Mouse (Mus musculus): Measurements from ENCODE around the gene Ltb4r2. TPM values are rescaled to one million over a fixed set of nuclear protein-coding genes. Genes with fewer than 3 reads are reported as not detected.
A peak's percentile ranks its signal among the peaks of the same experiment; 100 is the strongest.
"Not testable (repeated sequence)": the region's sequence is repeated elsewhere in the genome, so short reads cannot be mapped to it uniquely, and the experiment has no call there.

The Ltb4r2 gene
- polyA plus RNA-seq, 1 experiment from 2014 or later: 0.36 TPM

DNA sequence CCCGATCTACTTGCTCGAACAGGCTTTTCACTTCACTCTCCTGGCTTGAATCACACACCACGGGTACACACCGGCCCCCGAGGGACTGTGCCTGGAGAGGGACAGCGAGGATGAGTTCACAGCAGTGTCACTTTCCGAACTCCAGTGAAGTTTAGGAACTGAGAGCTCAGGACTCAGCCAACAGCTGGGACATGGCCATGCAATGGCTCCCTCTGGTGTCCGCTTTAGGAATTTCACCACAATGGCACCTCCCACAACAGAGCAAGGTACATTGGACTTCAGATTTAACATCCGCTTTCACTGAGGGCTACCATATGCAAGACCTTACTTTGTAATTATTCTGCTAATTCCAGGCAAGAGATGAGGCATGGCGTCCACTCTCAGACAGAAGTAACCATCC lies 17.5 kb upstream of the Ltb4r2 start:
- Histone ChIP-seq H3K27ac (no peak overlapping the region), H3K4me1 (peaks cover 31% of the 10 kb centered on the region), H3K36me3 (peaks cover 46% of the 10 kb centered on the region), H3K4me2 (replicated peaks) (peak overlapping the region; percentile 99), H3K9ac (peak overlapping the region; percentile 54), H3K27me3 (no peaks in the 10 kb centered on the region), H3K9me3 (no peaks in the 10 kb centered on the region), H3K4me3 (peak overlapping the region; percentile 19)
- WGBS: 16% methylated on average over 10 of the region's 10 CpGs
- ATAC-seq (ENCODE audit: low FRiP score, low read depth): peak; percentile 80

DNA sequence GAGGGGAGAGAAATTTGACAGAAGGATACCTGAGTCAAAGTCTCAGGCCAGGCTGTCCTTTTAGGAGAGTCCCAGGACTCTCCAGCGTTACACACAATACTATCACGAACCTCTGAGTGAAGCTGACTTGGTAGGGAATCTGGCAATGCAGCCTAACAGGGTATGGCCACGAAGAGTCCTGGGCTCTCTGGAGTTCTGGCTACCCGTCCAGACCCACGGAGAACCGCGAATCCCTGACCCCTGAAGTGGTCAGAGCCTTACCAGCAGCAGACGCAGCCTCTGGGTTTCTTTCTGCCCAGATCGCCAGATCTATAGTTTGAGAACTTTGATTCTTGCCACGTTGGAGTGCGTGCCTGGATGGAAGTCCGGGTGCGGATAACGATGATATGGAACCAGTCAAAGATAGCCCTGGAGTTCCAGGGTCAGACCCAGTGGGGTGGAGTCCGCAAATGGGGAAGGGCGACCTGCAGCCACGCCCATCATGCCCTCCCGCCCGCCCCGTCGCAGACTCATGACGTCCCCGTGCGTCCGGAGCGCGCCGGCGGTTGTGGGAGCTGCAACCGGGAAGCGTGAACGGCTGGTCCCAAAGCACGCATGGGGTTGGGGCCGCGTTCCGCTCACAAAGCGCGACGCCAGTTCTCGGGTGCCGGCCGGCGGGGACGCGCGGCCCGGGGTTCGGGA lies 15.9 kb upstream of the Ltb4r2 start, which contains the start of the genes Dhrs1 and Nop9:
Gene Dhrs1 (minus strand): TSS at position 511 of the 681 bp plus-strand sequence.
Gene Nop9 (plus strand): TSS at position 514 of the 681 bp plus-strand sequence.
- H3K4me3 ChIP-seq: peak within 1 kb of the TSS; percentile 89
- H3K4me2 ChIP-seq (replicated peaks): peak within 1 kb of the TSS; percentile 99
- WGBS: 1% methylated on average over 48 of the region's 48 CpGs
- H3K9me3 ChIP-seq: no peaks in the 10 kb centered on the region
- H3K36me3 ChIP-seq: peaks cover 43% of the 10 kb centered on the region
- peak; percentile 86 for ATAC-seq (ENCODE audit: low FRiP score, low read depth)
- peak within 1 kb of the TSS; percentile 90 for H3K9ac ChIP-seq
- no peaks in the 10 kb centered on the region for H3K27me3 ChIP-seq
- peaks cover 31% of the 10 kb centered on the region for H3K4me1 ChIP-seq
- H3K27ac ChIP-seq: no peak within 1 kb of the TSS

DNA sequence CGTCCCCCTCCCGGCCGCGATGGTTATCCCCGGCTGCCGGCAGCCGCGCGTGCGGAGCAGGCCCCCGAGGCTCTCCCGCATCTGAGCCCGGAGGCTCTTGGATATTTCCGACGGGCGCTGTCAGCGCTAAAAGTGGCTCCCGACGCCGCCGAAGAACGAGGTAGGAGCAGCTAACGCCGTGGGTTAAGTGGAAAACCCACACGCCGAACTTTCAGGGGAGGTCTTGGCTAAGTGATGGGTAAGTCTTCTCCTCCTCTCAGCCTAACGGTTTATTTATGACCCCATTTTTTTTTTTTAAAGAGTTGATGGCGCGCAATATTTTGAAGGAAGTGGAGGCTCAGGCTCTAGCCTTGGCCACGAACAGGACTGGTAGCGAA lies 15.4 kb upstream of the Ltb4r2 start:
- Histone ChIP-seq H3K4me3 (peak overlapping the region; percentile 89), H3K9ac (peak overlapping the region; percentile 90), H3K9me3 (no peaks in the 10 kb centered on the region), H3K27me3 (no peaks in the 10 kb centered on the region), H3K4me2 (replicated peaks) (peak overlapping the region; percentile 99), H3K36me3 (peaks cover 43% of the 10 kb centered on the region), H3K27ac (no peak overlapping the region), H3K4me1 (peaks cover 31% of the 10 kb centered on the region)
- WGBS: under 1% methylated on average over 31 of the region's 31 CpGs
- no peak; the same call in 1 of the 2 replicates for ATAC-seq (ENCODE audit: low FRiP score, low read depth)

DNA sequence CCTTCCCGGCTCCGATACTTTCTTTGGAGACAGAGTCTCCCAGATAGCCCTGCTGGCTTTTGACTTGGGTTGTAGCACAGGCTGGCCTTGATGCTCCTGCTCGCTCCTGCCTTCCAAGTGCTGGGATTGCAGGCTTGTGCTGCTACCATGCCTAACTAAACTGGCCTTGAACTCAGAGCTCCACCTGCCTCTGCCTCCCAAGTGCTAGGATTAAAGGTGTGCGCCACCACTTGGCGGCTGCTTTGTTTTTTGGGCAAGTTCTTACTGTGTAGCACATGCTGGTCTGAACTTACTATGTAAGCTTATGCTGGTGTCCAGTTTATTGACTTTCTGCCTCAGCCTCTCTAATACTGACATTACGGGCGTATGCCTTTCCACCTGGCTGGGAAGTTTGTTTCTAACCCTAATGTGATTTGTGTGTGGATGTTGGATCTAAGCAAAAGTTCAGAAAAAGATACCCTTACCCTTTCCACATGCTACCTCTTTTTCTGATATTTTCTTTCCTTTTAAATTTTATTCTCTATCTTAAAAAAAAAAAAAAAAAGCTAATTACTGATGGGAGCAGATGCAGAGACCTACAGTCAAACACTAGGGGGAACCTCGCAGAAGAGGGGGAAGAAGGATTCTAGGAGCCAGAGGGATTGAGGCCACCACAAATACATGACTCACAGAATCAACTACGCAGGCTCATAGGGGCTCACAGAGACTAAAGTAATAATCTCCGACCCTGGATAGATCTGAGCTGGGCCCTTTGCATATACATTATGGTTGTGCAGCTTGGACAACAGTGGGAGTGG lies 14.0 kb upstream of the Ltb4r2 start:
- H3K27ac ChIP-seq: no peak overlapping the region
- H3K27me3 ChIP-seq: no peaks in the 10 kb centered on the region
- peaks cover 45% of the 10 kb centered on the region for H3K36me3 ChIP-seq
- WGBS: 86% methylated on average over 10 of the region's 10 CpGs
- H3K4me3 ChIP-seq: peak overlapping the region; percentile 89
- no peaks in the 10 kb centered on the region for H3K9me3 ChIP-seq
- ATAC-seq (ENCODE audit: low FRiP score, low read depth): no peak
- H3K4me2 ChIP-seq (replicated peaks): peak overlapping the region; percentile 99
- H3K9ac ChIP-seq: peak overlapping the region; percentile 90
- peaks cover 31% of the 10 kb centered on the region for H3K4me1 ChIP-seq

DNA sequence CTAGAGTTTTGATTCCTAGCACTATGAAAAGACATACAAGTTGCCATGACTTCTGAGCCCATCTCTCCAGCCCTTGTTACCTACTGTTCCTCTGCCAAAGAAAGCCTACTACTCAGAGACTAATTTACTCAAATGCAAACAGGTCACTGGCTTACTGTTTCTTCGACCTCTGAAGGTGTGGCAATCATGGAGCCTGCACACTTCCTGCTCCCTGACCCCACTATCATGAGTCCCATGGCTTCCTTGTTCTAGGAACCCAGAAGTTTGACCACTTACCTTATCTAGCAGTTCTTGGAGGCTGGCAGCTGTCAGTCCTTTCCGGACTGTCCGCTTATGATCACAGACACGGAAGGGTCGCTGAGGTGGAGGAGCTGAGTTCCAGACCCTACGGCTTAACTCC lies 3.7 kb upstream of the Ltb4r2 start:
- Histone ChIP-seq H3K27me3 (peaks cover 16% of the 10 kb centered on the region), H3K4me3 (no peak overlapping the region), H3K9me3 (no peaks in the 10 kb centered on the region), H3K4me2 (replicated peaks) (no peak overlapping the region), H3K36me3 (peaks cover 42% of the 10 kb centered on the region), H3K4me1 (peaks cover 12% of the 10 kb centered on the region), H3K9ac (no peak overlapping the region), H3K27ac (no peak overlapping the region)
- ATAC-seq (ENCODE audit: low FRiP score, low read depth): no peak
- 83% methylated on average over 6 of the region's 6 CpGs for WGBS

DNA sequence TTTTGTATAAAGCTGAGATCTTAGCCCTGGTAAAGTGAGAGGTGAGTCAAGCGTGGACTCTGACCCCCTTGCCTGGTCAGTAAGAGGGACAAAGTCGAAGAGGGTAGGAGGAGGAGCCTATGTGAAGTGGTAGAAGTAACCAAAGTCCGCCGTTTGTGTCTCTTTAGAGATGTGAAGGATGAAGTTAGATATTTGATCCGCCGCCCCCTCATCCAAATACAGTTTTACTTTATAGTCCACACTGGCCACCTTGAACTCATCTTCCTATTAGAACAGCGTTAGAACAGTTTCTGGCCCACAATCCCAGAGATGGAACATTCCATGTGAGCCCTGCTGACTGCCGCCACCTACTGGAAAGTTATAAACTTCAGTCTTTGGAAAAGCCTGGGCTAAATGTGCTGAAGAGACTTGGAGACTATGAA lies 2.9 kb upstream of the Ltb4r2 start, which contains the start of gene Cideb:
Gene Cideb (minus strand): TSS at position 96 of the 422 bp plus-strand sequence.
- 22% methylated on average over 8 of the region's 8 CpGs for WGBS
- no peak for ATAC-seq (ENCODE audit: low FRiP score, low read depth)
- Histone ChIP-seq H3K27ac (no peak within 1 kb of the TSS), H3K27me3 (peaks cover 22% of the 10 kb centered on the region), H3K4me3 (0 out of 2 replicates have a peak within 1 kb of the TSS, but pooled peaks have one; percentile 0), H3K4me2 (replicated peaks) (peak within 1 kb of the TSS; percentile 41), H3K36me3 (peaks cover 34% of the 10 kb centered on the region), H3K9ac (no peak within 1 kb of the TSS), H3K4me1 (peaks cover 16% of the 10 kb centered on the region), H3K9me3 (no peaks in the 10 kb centered on the region)

DNA sequence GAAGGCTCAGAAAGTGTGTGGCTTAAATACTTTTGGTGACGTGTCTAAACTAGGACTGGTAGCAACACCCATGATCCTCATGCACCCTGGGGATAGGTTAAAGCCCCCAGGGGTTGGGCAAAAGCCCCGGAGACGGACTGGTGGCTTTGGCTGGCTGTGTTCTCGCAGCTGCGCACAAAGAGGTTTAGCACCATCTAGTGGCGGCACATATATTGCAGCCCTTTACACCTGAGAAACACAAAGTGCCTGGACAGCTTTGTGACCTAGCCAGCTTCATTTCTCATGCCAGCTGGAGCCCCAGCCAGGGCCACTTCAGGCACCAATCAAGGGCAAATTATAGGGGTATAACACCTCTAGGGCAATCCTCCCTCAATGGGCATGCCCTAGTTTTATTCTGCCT lies 1.1 kb upstream of the Ltb4r2 start:
- H3K4me2 ChIP-seq (replicated peaks): peak overlapping the region; percentile 54
- H3K36me3 ChIP-seq: peaks cover 16% of the 10 kb centered on the region
- not testable (repeated sequence) for H3K27ac ChIP-seq; ATAC-seq (ENCODE audit: low FRiP score, low read depth); H3K9ac ChIP-seq; H3K9me3 ChIP-seq
- 0% methylated on average over 6 of the region's 6 CpGs for WGBS
- H3K4me1 ChIP-seq: peaks cover 16% of the 10 kb centered on the region
- H3K27me3 ChIP-seq: peaks cover 39% of the 10 kb centered on the region
- peak overlapping the region; percentile 18; the same call in 1 of the 2 replicates for H3K4me3 ChIP-seq

DNA sequence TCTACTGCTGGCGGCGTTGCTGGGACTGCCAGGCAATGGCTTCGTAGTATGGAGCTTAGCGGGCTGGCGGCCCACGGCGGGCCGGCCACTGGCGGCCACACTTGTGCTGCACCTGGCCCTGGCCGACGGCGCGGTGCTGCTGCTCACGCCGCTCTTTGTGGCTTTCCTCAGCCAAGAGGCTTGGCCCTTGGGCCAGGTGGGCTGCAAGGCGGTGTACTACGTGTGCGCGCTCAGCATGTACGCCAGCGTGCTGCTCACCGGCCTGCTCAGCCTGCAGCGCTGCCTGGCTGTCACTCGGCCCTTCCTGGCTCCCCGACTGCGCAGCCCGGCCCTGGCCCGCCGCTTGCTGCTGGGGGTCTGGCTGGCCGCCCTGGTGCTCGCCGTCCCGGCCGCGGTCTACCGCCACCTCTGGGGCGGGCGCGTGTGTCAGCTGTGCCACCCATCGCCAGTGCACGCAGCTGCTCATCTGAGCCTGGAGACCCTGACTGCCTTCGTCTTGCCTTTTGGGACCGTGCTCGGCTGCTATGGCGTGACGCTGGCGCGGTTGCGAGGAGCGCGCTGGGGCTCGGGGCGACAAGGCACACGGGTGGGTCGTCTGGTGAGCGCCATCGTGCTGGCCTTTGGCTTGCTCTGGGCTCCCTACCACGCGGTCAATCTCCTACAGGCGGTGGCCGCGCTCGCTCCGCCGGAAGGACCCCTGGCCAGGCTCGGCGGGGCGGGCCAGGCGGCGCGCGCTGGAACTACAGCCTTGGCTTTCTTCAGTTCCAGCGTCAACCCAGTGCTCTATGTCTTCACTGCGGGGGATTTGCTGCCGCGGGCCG lies 983 bp downstream of the Ltb4r2 start:
- under 1% methylated on average over 77 of the region's 77 CpGs for WGBS
- peak; percentile 81 for ATAC-seq (ENCODE audit: low FRiP score, low read depth)
- H3K36me3 ChIP-seq: no peaks in the 10 kb centered on the region
- H3K4me3 ChIP-seq: peak overlapping the region; percentile 57
- H3K4me2 ChIP-seq (replicated peaks): peak overlapping the region; percentile 96
- H3K9ac ChIP-seq: peak overlapping the region; percentile 85
- peaks cover 16% of the 10 kb centered on the region for H3K4me1 ChIP-seq
- no peaks in the 10 kb centered on the region for H3K9me3 ChIP-seq
- H3K27ac ChIP-seq: peak overlapping the region; percentile 44
- H3K27me3 ChIP-seq: peaks cover 58% of the 10 kb centered on the region

DNA sequence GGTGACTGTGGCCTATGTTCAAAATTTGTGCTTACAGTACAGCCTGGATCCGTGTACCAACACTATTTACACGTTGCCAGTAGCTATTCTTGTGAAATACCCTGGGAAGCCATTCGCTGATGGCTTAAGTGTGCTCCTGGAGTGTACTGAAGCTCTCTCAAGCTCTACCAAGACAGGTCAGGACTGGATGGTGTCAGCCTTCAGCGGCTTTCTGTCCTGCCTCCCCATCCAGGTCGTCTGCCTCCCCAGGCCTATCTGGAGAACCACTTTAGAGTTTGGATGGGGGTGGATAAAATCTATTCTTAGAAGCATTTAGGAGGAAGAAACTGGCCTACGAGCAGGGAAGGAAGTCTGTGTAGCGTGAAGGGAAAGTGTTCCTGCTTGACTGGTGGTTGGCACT lies 1.9 kb downstream of the Ltb4r2 start:
- Histone ChIP-seq H3K36me3 (no peaks in the 10 kb centered on the region), H3K4me1 (peaks cover 24% of the 10 kb centered on the region), H3K4me2 (replicated peaks) (peak overlapping the region; percentile 96), H3K27me3 (peaks cover 67% of the 10 kb centered on the region), H3K4me3 (no peak overlapping the region), H3K9me3 (no peaks in the 10 kb centered on the region), H3K27ac (no peak overlapping the region), H3K9ac (peak overlapping the region; percentile 85; the same call in 1 of the 2 replicates)
- 65% methylated on average over 7 of the region's 7 CpGs for WGBS
- no peak for ATAC-seq (ENCODE audit: low FRiP score, low read depth)

DNA sequence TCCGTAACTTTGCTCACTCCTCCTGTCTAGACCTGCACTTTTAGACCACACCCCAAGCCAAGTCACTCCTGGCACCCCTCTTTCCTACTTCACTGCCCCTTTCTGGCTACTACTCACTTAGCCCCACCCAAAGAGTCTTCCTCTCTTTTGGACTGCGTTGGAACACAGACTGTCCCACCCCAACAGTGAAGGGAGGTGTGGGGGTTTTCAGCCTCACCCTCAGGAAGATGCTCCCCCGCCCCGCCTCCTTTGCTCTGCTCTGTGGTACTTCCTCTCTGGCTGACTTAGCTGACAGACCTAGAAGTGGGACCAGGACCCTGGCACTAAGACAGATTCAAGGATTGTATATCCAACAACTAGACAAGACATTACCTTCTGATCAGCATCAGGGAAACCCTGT lies 4.5 kb downstream of the Ltb4r2 start, which contains the start of gene Ltb4r1:
Gene Ltb4r1 (plus strand): TSS at position 267 of the 400 bp plus-strand sequence.
- H3K27me3 ChIP-seq: peaks cover 85% of the 10 kb centered on the region
- no peak within 1 kb of the TSS for H3K9ac ChIP-seq
- 68% methylated on average over 4 of the region's 4 CpGs for WGBS

More for the DNA sequence above, 4.5 kb downstream of the Ltb4r2 start, which contains the start of gene Ltb4r1:
- no peaks in the 10 kb centered on the region for H3K36me3 ChIP-seq
- no peak within 1 kb of the TSS for H3K27ac ChIP-seq
- no peak for ATAC-seq (ENCODE audit: low FRiP score, low read depth)
- no peak within 1 kb of the TSS for H3K4me3 ChIP-seq
- peaks cover 22% of the 10 kb centered on the region for H3K4me1 ChIP-seq
- no peak within 1 kb of the TSS for H3K4me2 ChIP-seq (replicated peaks)
- no peaks in the 10 kb centered on the region for H3K9me3 ChIP-seq

Measured in limb, embryonic 13.5 days (tissue).